Mouse (Mus musculus): ENCODE results near the gene Dscaml1.

Dscaml1 gene

DNA sequence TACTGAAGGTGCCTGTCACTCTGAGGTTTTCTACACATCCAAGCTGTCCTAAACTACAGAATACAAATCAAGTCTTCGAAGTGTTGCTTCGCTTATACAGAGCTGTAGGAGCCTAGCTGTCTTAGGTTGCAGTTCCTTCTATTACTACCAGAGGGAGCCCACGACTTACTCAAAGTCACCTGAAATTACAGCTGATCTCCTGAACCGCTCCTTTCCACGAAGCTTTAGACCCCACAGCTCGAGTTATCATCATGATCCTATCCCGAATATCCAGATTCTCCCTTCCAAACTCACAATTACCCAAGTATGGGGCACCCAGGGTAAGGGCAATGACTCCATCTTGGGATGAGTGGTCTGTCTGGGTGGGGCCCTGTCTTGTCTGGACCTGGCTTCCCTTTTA lies 14.6 kb upstream of the Dscaml1 start:
- DNase-seq (ENCODE audit: low spot score in 2 of 2) = no peak

DNA sequence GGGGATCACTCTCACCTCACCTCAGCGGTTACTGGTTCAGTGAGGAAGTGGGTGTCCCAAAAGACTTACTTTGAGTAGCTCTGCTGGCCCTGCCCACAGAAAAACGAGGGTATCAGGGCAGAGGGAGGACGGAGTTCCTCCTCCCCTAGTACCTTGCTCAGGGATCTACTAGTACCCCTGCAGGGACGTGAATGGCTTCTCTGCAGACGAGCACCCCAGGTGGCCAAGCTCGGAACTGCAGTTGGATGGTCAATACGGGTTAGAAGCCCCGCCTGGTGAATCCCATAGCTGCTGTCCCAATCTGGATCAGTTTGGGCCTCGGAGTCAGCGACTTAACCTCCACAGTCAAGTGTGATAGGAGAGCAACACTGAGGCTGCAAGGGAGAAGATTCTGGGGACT lies 14.1 kb upstream of the Dscaml1 start:
- DNase-seq (ENCODE audit: low spot score in 2 of 2) = peak; percentile 81 to 87

DNA sequence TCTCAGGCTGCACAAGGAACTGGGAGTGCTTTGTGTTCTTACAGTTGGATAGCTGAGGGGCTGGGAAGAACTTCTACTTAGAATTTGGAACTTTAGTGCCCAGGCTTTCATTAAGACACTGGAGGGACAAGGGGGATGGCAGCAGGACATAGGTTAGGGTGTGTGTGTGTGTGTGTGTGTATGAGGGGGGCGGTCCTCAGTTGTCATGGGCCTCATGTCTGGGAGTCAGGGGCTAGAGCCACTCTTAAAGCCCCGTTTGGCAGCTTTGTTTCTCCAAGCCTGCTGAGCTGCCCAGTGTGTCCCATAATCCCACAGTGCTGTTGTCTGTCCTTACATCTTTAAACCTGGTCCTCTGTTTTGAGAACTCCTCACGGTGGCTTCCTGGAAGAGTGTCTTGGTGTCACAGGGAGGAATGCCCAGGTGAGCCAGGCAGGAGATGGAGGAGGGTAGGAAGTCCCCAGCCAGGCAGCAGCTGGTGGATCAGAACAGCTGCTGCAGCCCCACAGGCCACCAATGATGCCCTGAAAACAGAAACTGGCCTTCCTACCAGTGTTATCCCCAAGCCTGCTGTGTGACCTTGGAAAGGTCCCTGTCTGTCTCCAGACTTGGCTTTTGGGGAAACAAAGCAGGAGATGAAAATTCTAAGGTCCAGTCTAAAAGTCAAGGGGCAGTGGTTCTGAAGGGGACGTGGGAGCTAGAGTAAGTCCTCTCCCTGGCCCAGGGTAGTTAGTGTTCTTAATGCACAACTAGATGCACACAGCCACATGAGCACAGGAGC lies 13.5 kb upstream of the Dscaml1 start:
- no peak for DNase-seq (ENCODE audit: low spot score in 2 of 2)

DNA sequence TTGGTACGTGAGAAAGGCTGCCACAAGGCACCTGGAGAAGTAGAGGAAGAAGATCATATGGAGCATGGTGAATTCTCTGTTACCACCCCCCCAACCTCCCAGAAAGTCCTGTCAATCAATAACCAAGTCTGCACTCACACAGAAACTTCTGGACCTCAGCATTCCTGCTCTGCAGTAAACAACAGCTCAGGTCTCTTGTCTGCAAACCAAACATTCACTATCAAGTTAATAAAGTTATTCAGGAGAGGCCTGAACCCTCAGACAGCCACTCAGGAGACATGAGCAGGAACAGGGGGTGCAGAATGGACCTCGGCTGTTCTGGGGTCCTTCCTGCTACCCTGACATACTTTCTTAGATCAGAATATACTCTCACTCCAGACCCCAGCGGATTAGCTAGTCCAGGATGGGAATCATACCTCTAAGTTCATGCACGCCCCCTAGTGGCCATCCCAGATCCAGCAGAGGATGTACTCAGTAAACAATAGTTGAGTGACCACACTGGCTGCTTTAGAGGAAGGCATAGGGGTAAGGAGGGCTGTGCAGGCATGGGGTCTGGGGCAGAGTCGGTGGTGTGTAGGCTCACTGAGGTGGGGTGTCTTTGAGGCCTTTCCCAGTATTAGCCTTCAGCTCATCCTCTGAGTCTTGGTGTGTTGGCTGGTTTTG lies 12.8 kb upstream of the Dscaml1 start:
- no peak for DNase-seq (ENCODE audit: low spot score in 2 of 2)

DNA sequence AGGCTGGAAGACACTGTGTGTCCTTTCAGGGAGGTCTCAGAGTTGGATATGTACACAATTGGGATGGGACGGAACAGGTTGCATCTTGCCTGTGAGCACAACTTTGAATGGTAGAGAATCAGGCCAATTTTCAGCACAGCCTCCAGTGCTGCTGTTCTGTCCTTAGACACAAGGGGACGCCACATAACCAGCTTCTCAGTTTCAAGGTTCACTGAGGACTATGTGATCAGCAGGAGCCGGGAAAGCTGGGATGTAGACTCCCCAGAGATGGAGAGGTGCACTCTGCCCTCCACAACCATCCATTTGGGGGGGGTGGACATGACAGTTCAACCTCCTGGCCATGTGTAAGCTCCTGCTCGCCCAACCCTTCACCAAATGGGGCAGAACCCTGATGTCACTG lies 10.5 kb upstream of the Dscaml1 start:
- peak; percentile 37 to 71 for DNase-seq (ENCODE audit: low spot score in 2 of 2)

DNA sequence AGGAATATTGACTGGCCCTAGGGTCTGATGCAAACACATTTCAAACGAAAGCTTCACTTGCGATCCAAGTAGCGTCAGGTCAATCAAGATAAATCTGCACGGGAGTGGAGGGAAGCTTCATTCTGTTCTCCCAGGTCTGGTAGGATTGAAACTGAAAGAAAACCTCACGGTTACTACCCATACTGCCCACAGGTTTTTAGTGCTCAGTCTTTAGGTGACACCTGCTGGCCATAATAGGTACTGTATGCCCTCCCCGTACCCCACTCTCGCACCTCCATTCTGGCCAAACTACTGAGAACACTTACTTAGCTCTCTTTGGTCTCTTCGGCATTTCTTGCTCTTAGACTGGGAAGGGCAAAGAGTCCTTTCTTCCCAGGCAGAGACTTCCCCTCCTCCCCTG lies 9.2 kb upstream of the Dscaml1 start:
- no peak for DNase-seq (ENCODE audit: low spot score in 2 of 2)

DNA sequence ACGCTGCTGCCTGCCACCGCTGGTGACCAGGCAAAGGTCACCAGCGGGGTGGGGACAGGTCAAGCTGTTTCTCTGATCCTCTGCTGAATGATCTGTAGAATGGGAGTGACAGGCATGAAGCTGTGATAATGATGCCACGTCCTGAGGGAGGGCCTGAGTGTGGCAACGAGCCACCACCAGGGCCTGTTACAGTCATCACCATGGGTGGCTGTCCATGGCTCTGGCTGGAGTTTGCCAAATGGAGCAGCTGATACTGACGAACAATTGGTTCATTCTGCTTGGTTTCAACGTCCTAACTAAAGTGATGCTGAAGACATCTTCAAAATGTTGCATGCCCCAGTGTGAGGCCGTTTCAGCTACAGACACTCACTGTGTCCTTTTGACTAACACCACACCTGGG lies 8.2 kb upstream of the Dscaml1 start:
- DNase-seq (ENCODE audit: low spot score in 2 of 2) = no peak

DNA sequence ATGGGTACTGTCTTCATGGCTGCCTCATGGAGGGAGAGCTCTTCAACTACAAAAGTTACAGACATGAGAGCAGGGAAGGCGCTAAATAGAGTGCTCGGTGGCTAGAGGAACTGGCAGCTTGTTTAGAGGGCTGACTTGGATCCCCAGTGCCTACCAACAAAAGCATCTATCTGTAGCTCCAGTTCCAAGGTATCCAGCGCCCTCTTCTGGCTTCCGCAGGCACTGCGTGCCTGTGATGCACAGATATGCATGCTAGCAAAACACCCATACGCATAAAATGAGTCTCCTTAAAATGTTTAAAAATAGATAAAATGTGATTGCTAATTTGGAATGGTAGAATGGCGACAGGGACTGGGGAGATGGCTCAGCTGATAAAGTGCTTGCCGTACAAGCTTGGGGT lies 5.2 kb upstream of the Dscaml1 start:
- DNase-seq (ENCODE audit: low spot score in 2 of 2) = no peak

DNA sequence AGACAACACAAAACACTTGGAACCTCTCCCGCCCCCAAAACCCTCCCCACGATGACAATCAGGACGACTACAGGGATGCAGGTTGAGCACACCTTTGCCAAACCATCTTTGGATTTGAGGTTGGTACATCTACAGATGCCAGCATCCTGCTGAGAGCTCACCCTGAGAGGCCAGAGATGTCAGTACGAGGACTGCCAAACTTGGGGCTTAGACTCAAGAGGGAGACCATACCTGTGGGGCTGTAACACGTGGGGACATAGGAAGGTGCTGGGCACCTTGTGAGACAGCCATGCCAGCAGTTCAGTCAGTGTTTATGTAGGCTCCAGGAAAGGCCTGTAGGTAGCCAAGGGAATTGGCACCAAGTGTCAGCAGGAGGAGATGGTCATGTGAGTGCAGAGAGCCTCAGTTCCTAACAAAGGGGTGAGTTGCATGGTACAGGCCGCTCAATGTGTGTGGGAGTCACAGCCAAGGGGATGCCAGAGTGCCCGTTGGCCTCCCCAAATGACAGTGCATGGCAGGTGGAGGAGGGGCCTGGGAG lies 3.6 kb upstream of the Dscaml1 start:
- no peak for DNase-seq (ENCODE audit: low spot score in 2 of 2)

DNA sequence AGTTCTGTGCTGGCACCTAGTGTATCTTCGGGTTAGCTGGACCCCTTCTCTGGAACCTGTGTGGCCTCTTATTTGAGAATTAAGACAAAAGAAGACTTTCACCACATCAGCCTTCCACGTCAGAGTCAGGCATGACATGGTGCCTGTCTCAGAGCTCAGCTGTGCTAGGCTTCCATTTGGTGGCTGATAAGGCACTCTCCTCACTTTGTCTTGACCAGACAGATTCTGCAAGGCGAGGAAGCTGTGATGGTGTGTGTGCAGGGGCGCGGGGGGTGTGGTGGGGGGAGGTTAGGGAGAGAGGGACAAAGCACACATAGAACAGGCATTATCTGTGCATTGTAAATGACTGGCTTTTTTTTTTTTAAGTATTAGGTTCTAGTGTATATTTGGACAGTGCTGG lies 3.0 kb downstream of the Dscaml1 start:
- DNase-seq (ENCODE audit: low spot score in 2 of 2) = no peak

DNA sequence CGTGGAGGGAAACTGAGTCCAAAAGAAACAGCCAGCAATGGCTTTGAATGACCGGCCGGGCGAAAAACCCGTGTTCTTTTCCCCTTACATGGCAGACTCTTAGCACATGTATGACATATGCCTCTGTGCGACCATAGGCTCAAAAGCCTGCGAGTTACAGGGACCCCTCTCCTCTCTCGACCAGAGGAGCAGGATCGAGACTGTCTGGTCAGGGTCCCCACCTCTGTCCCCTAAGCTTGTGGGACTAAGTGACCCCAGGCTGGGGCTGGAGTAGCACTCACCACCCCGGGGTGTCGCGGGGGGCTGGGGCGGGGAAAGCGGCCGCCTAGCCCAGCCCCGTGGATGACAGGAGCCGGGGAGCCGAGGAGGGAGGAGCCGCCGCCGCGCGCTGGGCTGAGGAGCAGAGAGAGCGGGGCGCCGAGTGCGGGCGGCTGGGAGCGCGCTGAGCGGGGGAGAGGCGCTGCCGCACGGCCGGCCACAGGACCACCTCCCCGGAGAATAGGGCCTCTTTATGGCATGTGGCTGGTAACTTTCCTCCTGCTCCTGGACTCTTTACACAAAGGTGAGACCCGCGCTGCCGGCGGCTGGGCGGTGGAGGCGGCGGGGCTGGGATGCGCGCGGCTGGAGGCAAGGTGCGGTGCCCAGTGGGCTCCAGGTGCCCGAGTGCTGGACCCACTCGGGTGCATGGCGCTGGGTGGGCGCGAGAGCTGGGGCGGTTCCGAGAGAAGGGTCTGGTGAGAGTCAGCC lies 3.7 kb downstream of the Dscaml1 start:
- DNase-seq (ENCODE audit: low spot score in 2 of 2) = peak in 1 of 2 experiments; percentile 68

DNA sequence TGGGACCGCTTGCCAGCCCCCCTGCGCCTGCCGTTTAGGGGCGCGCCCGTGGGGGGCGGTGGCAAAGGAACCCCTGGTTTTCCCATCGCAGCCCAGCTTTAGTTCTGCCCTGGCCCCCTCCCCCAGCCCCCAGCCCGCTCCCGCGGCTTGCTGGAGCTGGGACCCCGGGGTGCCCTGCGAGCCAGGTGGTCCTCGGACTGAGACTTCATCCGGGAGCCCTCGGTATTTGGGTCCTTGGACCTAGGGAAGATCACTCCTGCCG lies 4.2 kb downstream of the Dscaml1 start:
- DNase-seq (ENCODE audit: low spot score in 2 of 2) = no peak

DNA sequence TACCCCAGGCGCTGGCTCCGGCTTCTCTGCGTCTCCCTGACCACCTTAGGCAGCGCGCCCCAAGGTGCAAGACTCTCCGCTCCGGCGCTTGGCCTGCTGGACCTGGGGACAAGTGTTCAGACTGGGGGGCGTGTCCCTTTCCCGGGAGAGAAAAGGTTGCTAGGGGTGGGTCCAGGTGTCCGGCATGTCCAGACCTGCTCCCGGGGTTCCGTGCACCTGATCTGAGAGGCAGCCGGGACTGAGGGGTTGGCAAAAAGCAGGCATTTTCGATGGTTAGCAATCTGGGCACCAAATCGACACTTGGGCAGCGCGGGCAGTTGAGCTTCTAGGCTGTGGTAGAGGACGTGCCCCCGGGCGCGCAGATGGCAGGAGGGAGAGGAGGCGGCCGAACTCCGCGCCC lies 4.7 kb downstream of the Dscaml1 start:
- no peak for DNase-seq (ENCODE audit: low spot score in 2 of 2)

DNA sequence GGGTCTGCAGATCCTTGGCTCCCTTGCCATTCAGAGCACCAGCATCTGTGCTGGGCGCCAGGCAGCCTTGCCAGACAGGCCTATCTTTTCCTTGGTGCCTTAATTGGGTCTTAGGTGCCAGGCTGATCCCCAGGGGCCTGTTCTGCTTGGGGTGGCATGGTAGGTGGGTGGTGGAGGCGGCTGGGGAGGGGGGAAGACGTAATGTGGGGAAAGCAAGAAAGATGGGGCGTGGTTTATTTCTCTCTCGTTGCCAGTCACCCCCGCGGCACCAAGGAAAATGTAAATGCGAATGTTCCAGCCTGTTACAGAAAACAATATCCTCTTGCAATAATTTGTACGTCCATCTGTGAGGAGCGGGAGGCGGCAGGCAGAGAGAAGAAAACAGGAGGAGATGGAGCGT lies 6.2 kb downstream of the Dscaml1 start:
- peak in 1 of 2 experiments; percentile 42 for DNase-seq (ENCODE audit: low spot score in 2 of 2)

DNA sequence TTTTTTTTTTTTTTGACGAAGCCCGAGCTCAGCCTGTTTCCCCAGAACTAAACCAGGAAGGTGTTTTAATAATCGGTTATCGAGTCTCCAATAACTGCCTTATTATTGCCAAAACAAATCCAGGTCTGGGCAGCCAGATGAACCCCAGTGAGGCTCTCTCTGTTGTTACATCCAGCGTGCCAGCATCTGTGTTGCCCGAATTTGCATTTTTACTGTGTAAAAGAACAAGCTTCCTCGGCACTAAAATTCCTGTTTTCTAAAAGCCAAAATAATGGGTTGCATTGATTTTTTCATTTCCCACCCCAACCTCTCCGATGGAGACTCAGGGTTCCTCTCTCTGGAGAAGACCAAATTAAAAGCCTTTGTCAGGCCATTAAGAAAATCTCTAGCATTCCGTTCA lies 6.7 kb downstream of the Dscaml1 start:
- no peak for DNase-seq (ENCODE audit: low spot score in 2 of 2)

DNA sequence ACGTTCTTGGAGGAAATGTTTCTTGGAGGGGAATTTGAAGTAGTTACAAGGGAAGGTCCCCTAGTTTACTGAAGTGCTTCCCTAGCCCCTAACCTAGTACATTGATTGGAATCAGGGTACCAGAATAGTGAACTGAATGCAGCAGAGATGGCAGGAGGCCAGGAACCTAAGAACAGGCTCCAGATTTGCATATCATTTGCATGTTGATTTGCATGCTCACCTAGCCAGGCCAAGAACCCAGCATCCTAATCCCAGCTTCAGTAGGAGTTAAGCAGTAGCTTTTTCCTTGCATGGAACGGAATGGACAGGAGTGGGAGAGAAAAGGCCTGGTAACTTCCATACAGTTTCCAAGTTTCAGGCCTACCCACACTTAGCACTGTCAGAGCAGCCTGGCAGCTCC lies 7.7 kb downstream of the Dscaml1 start:
- no peak for DNase-seq (ENCODE audit: low spot score in 2 of 2)

DNA sequence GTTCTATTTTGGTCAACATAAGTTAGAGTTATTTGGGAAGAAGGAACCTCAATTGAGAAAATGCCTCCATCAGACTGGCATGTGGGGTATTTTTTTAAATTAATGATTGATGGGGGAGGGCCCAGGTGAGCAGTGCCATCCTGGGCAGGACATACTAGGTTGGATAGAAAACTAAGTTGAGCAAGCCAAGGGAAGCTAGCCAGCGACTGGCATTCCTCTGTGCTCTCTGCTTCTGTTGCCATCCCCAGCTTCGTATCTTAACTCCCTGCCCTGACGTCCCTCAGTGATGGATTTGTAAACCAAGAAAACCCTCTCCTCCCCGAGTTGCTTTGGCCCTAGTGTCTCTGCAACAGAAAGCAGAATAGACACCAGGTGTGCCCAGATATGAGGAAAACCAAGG lies 12.6 kb downstream of the Dscaml1 start:
- DNase-seq (ENCODE audit: low spot score in 2 of 2) = no peak

DNA sequence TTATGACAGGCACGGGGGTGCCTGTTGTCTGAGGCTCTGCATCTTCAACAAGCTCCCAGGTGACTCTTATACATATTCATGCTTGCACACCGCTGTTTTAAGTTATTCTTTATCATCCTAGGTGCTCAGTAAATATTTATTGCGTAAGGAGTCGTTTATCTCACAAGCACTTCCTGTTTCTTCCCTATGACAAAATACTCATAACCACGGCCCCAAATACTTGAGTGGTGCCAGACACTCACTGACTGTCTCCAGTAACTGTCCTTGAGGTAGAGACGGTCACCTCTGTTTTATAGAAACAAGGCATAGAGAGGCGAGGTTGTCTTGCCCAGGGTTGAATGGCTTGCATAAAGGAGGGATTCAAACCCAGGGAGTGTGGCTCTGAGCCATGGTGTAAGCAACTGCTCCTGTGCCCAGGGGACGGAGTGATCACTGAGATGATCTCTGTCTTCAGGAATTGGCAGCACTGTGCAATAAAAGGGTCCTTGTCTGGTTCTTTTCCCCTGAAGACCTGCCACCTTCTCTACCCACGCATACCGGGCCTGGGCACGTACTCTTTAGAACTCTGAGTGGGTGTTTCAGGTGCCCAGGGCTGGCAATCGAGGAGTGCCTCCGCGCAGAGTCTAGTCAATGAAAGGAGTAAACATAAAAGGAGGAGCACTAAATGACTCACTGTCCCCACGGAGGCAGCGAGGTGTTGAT lies 13.8 kb downstream of the Dscaml1 start:
- DNase-seq (ENCODE audit: low spot score in 2 of 2) = no peak

DNA sequence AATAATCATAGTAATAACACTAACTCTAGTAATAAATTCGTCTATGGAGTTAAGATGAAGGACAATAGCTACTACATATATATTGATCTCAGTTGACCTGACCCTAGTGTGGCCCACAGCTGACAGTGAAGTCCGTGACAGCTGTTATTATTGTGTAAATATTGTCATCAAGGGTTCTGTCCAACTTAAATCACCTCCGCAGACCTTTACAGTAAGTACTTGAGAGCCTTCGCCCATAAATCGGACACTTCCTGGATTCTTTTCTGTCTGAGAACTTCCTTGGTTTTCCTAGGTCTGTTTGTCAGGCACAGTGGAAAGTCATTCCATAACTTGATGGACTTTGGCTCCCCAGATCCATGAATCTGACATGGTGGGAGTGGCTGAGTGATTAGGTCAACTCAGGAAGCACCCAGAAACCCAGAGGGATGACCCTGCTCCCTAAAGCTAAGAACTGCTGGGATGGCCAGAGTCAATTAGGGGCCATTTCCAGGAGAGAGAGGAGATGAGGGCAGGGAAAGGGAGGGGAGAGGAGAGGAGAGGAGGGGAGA lies 17.9 kb downstream of the Dscaml1 start:
- no peak for DNase-seq (ENCODE audit: low spot score in 2 of 2)

DNA sequence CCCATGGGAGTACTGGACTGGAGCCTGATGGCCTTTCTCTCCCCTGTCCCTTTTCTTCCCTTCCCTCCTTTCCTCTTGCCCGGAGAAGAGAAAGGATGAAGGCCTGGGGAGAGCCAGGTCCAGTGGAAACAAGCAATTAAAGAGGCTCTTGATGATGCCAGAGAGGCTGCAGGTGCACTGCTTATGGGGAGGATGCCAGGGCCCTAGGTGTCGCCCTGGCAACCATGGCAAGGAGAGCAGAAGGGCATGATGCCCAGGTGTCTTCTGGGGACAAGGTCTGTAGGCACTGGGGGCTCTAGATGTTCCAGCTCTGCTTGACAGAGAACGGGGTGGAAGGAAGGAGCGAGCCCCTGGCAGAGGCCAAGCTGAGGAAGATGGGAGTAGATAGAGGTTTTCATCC lies 23.2 kb downstream of the Dscaml1 start:
- no peak for DNase-seq (ENCODE audit: low spot score in 2 of 2)

DNA sequence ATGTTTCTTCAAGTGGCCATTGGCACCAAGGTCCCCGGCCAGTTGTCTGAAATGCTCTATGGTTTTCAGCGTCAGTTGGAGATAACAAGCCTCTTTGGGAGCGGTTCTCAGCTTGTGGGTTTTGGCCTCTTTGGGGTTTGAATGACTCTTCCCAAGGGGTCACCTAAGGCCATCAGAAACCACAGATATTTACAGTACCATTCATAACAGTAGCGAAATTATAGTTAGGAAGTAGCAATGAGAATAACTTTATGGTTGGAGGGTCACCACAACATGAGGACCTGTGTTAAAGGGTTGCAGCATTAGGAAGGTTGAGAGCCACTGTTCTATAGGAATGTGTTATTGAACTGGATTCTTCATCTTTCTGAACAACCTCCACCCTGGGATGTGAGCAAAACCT lies 24.9 kb downstream of the Dscaml1 start:
- DNase-seq (ENCODE audit: low spot score in 2 of 2) = no peak

DNA sequence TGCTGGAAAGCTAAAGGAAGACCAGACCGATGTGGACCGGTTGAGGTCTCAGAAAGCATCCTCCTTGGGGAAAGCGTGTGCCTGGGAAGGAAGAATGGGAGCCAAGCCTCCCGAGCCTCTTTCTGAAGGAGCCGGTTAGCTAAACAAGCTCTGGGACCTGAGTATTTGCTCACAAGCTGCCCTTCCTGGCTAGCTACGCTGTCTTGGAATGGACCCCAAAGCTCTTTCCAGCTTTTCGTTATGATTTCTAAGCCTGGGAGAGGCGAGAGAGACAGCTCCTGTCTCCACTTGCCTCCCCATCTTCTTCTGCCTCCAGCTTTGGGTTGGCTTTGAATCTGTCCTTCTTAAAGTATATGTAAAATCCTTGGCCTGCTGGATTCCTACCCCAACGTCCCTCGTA lies 27.6 kb downstream of the Dscaml1 start:
- DNase-seq (ENCODE audit: low spot score in 2 of 2) = no peak

Measured in frontal cortex, postnatal 10 days (tissue).